Comparison of ENCODE assay signal across 14 mouse cellular contexts in genomic region chr13:64405550-64405949, GRCm38 (mm10). TPM values are rescaled to one million over a fixed set of nuclear protein-coding genes. Genes with fewer than 3 reads are reported as not detected.
A peak's percentile ranks its signal among the peaks of the same experiment; 100 is the strongest.
DNase-seq lines count a peak whose midpoint lies in the region; ATAC-seq and TF ChIP-seq lines count a peak whose summit lies in the region.
"Had no signal": no experiment of that assay in that cellular context is flagged by ENCODE, and none has a peak within 500 bp of the region (broad histone marks: within the 10 kb centered on the region; RNA-seq: fewer than 3 reads in every experiment).

No protein-coding gene starts in this region.

- H3K4me3 ChIP-seq in kidney, adult 2 months (ENCODE audit: insufficient read depth, low read depth, low read length), result no peak overlapping the region
- no peak overlapping the region for H3K4me3 ChIP-seq in kidney, embryonic 15.5 days (replicated peaks)

- no peak overlapping the region for H3K4me2 ChIP-seq in kidney, embryonic 15.5 days
- H3K4me2 ChIP-seq: hindbrain, embryonic 14.5 days had no signal

- no peaks in the 10 kb centered on the region for H3K9me3 ChIP-seq in kidney, embryonic 15.5 days (replicated peaks)
- H3K9me3 ChIP-seq: G1E had no signal

- TF ChIP-seq CTCF in kidney, adult 2 months (conservative IDR thresholded peaks at IDR 0.05; ENCODE audit: insufficient read depth, insufficient read length, low read depth, low read length), result no peak

- no peak overlapping the region for H3K27ac ChIP-seq in kidney, adult 2 months (ENCODE audit: insufficient read depth, low read depth, low read length)
- H3K27ac ChIP-seq in kidney, embryonic 15.5 days, result no peak overlapping the region
- H3K27ac ChIP-seq: hindbrain, embryonic 14.5 days had no signal

- ATAC-seq in kidney, embryonic 15.5 days (replicated peaks; ENCODE audit: low FRiP score), result no peak
- ATAC-seq: intestine, postnatal 0 days; liver, postnatal 0 days; midbrain, embryonic 16.5 days had no signal

- DNase-seq in gastrocnemius, postnatal 10 days, result peak; percentile 15
- DNase-seq in gastrocnemius, postnatal 36 days, result no peak
- DNase-seq in kidney, adult 2 months, result peak; percentile 24
- DNase-seq in lung, postnatal 14 days, result peak; percentile 29
- DNase-seq in lung, postnatal 4 days, result no peak
- no peak for DNase-seq in urinary bladder, postnatal 14 days (ENCODE audit: low spot score)
- DNase-seq: adrenal gland, adult 2 months; liver, postnatal 0 days; thymus, adult 2 months had no signal

- intact Hi-C loops in gastrocnemius, postnatal 36 days (cut with DNase I), result no loop called here

- no peak for TF ChIP-seq POLR2A in kidney, adult 2 months (IDR thresholded peaks at IDR 0.05; ENCODE audit: low read depth, low read length)

- H3K27me3 ChIP-seq in kidney, adult 2 months (replicated peaks; ENCODE audit: control insufficient read depth, insufficient read depth, low read length), result no peaks in the 10 kb centered on the region
- H3K27me3 ChIP-seq in kidney, embryonic 15.5 days, result no peaks in the 10 kb centered on the region

- no peak overlapping the region for H3K9ac ChIP-seq in kidney, embryonic 15.5 days
- H3K9ac ChIP-seq: hindbrain, embryonic 14.5 days; liver, postnatal 0 days had no signal

- WGBS in kidney, adult 2 months, result 67% methylated on average over 6 of the region's 6 CpGs
- 76% methylated on average over 6 of the region's 6 CpGs for WGBS in kidney, embryonic 15.5 days

- H3K4me1 ChIP-seq in kidney, adult 2 months (ENCODE audit: control insufficient read depth, insufficient read depth, low read length), result peaks cover 16% of the 10 kb centered on the region; the same call in 1 of the 2 replicates
- peaks cover 15% of the 10 kb centered on the region for H3K4me1 ChIP-seq in kidney, embryonic 15.5 days

- H3K36me3 ChIP-seq in kidney, adult 2 months (ENCODE audit: control insufficient read depth, insufficient read depth, low read length), result no peaks in the 10 kb centered on the region
- H3K36me3 ChIP-seq in kidney, embryonic 15.5 days, result no peaks in the 10 kb centered on the region
- H3K36me3 ChIP-seq: G1E had no signal

RNA-seq across cellular contexts. Expression of gene Cdk20, which starts 26.6 kb away (rescaled TPM):
- 1 to 10 TPM; 3.6 to 3.9 TPM for total RNA-seq in gastrocnemius, postnatal 10 days (2021)
- 1 to 10 TPM; 1.9 to 2.3 TPM for total RNA-seq in gastrocnemius, postnatal 36 days (2021)
- 10.4 and 12.7 TPM in 2 replicates for polyA plus RNA-seq in kidney, adult 2 months (2012; rRNA removed)
- 10.4 and 12.8 TPM in 2 replicates for polyA plus RNA-seq in kidney, embryonic 15.5 days (2015; fragmentation: Nextera tagmentation; extraction: Ambion mirVana)

RNA-seq across cellular contexts. Expression of gene Ctsl, which starts 34.9 kb away (rescaled TPM):
- 100 to 1,000 TPM; 145 to 162 TPM for total RNA-seq in gastrocnemius, postnatal 10 days (2021)
- total RNA-seq in gastrocnemius, postnatal 36 days (2021), result 100 to 1,000 TPM in 1 of 2 experiments, 10 to 100 TPM in 1; 97.8 to 136 TPM
- polyA plus RNA-seq in kidney, adult 2 months (2012; rRNA removed), result 344 and 370 TPM in 2 replicates
- 306 and 318 TPM in 2 replicates for polyA plus RNA-seq in kidney, embryonic 15.5 days (2015; fragmentation: Nextera tagmentation; extraction: Ambion mirVana)

Comparison
In these comparisons a context has a peak if more than half of its experiments do, and no peak if none do; other contexts are left out.
1. DNase-seq: peak in gastrocnemius, postnatal 10 days (single experiment), kidney, adult 2 months (single experiment) and lung, postnatal 14 days (single experiment); none in gastrocnemius, postnatal 36 days (0 of 2), lung, postnatal 4 days (0 of 2) and urinary bladder, postnatal 14 days (single experiment).